Mouse (Mus musculus): ENCODE results near the gene Zfp985.
"Not testable (repeated sequence)": the region's sequence is repeated elsewhere in the genome, so short reads cannot be mapped to it uniquely, and the experiment has no call there.

Gene Zfp985

GRCm38 (mm10) chr4:147605521-147605920 is 52.4 kb downstream of the Zfp985 start:
- DNase-seq (ENCODE audit: low spot score): no peak

- not testable (repeated sequence) for DNase-seq (ENCODE audit: low spot score)
These were observed 53.4 kb downstream of the Zfp985 start for GRCm38 (mm10) chr4:147606511-147606910.

GRCm38 (mm10) chr4:147633818-147634262 is 80.8 kb downstream of the Zfp985 start:
- DNase-seq (ENCODE audit: low spot score): not testable (repeated sequence)
